Mouse (Mus musculus) limb, embryonic 13.5 days (tissue): ENCODE data around the gene Ccm2l. TPM values are rescaled to one million over a fixed set of nuclear protein-coding genes. Genes with fewer than 3 reads are reported as not detected.

Experiments
- polyA plus RNA-seq: library from polyadenylated mRNA; unstranded; fragments of >200 nt; fragmentation: Nextera tagmentation; extraction: Ambion mirVana; gene quantifications from 2 replicates; pipeline ENCODE4 v1.2.1, GENCODE M21; 2015

The Ccm2l gene
- polyA plus RNA-seq, 1 experiment from 2014 or later: 1.7 TPM

Other genes starting within 250 kb of the Ccm2l start
- 93.3 and 93.5 TPM in 2 replicates for gene Bcl2l1, start 234.2 kb upstream of the Ccm2l start, polyA plus RNA-seq
- gene Tpx2, start 218.0 kb upstream of the Ccm2l start, polyA plus RNA-seq: 83.1 and 86.8 TPM in 2 replicates
- gene Mylk2, start 154.6 kb upstream of the Ccm2l start, polyA plus RNA-seq: 0.05 and 0.08 TPM in 2 replicates
- gene Foxs1, start 132.7 kb upstream of the Ccm2l start, polyA plus RNA-seq: 0.65 and 0.66 TPM in 2 replicates
- gene Dusp15, start 114.3 kb upstream of the Ccm2l start, polyA plus RNA-seq: 0.56 and 0.75 TPM in 2 replicates
- gene Ttll9, start 103.5 kb upstream of the Ccm2l start, polyA plus RNA-seq: 0.32 and 0.39 TPM in 2 replicates
- 126 and 131 TPM in 2 replicates for gene Pdrg1, start 50.5 kb upstream of the Ccm2l start, polyA plus RNA-seq
- gene Xkr7, start 34.1 kb upstream of the Ccm2l start, polyA plus RNA-seq: not detected in 2 replicates
- gene Hck, start 42.5 kb downstream of the Ccm2l start, polyA plus RNA-seq: 6.7 and 7.9 TPM in 2 replicates
- gene Tm9sf4, start 95.3 kb downstream of the Ccm2l start, polyA plus RNA-seq: 93.9 and 101 TPM in 2 replicates
- gene Tspyl3, start 159.5 kb downstream of the Ccm2l start, polyA plus RNA-seq: 16.4 and 17.3 TPM in 2 replicates
- 12.8 and 15.0 TPM in 2 replicates for gene Plagl2, start 175.5 kb downstream of the Ccm2l start, polyA plus RNA-seq
- gene Pofut1, start 175.6 kb downstream of the Ccm2l start, polyA plus RNA-seq: 8.8 and 9.2 TPM in 2 replicates
- gene Kif3b, start 225.5 kb downstream of the Ccm2l start, polyA plus RNA-seq: 6.0 and 6.3 TPM in 2 replicates